Mouse (Mus musculus) erythroblast, embryonic 14.5 days (primary cell): ENCODE data around the gene A630023A22Rik. TPM values are rescaled to one million over a fixed set of nuclear protein-coding genes. Genes with fewer than 3 reads are reported as not detected.

Experiments
- H3K27me3 ChIP-seq: 2 replicates; pipeline ENCODE4 v1.6.1; 2012; ENCODE audit warnings: inconsistent platforms; ENCODE audit not compliant: control insufficient read depth
- H3K36me3 ChIP-seq: 2 replicates; pipeline ENCODE4 v1.6.1; 2012; ENCODE audit warnings: mild to moderate bottlenecking, inconsistent platforms; ENCODE audit not compliant: control insufficient read depth
- H3K4me1 ChIP-seq: 2 replicates; pipeline ENCODE4 v1.6.1; 2012; ENCODE audit warnings: inconsistent platforms; ENCODE audit not compliant: control insufficient read depth
- H3K4me3 ChIP-seq: replicated peaks from 2 replicates; pipeline ENCODE3; 2012; ENCODE audit warnings: moderate library complexity, mild to moderate bottlenecking, inconsistent platforms
- H3K9me3 ChIP-seq: 2 replicates; pipeline ENCODE4 v1.6.1; 2012; ENCODE audit warnings: low read length, inconsistent platforms, mixed read lengths; ENCODE audit not compliant: control insufficient read depth
- GATA1 ChIP-seq: IDR thresholded peaks from 2 replicates; pipeline ENCODE4 v1.6.1; 2012; ENCODE audit warnings: low read length, inconsistent platforms, mixed read lengths
- TAL1 ChIP-seq: IDR thresholded peaks from 3 replicates; pipeline ENCODE4 v1.6.1; 2012; ENCODE audit warnings: low read length, inconsistent platforms, mixed read lengths
- polyA plus RNA-seq: library from polyadenylated mRNA; stranded (reverse); fragments of >175 nt; gene quantifications from 2 replicates; pipeline ENCODE4 v1.2.3, GENCODE M21; 2012

A630023A22Rik gene
- polyA plus RNA-seq, 1 experiment = not detected

DNA sequence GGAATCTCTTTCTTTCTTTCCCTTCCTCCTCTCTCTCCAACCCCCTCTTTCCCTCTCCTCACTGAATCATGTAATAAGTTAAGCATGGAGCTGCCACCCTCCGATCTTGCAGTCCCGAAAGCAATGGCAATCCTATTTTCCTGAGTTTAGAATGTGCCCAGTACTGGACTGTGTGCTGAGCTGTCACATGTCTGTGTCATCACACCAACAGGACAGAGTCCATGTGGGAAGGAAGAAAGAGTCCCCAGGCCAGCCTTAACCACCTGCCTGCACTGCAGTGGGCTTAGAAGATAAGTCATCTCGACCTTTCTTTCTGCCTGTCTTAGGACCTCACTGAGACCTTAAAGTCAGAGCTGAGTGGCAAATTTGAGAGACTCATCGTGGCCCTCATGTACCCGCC is 11.1 kb downstream of the A630023A22Rik start:
- Histone ChIP-seq H3K27me3 (no peaks in the 10 kb centered on the region), H3K36me3 (no peaks in the 10 kb centered on the region), H3K4me1 (no peaks in the 10 kb centered on the region), H3K4me3 (no peak overlapping the region), H3K9me3 (no peaks in the 10 kb centered on the region)
- TF ChIP-seq TAL1 (no peak), GATA1 (no peak)

GRCm38 (mm10) chr14:34089796-34090195 is 12.8 kb downstream of the A630023A22Rik start:
- Histone ChIP-seq H3K4me1 (no peaks in the 10 kb centered on the region), H3K4me3 (no peak overlapping the region), H3K27me3 (no peaks in the 10 kb centered on the region), H3K36me3 (no peaks in the 10 kb centered on the region), H3K9me3 (no peaks in the 10 kb centered on the region)
- no peak for TF ChIP-seq TAL1
- no peak for TF ChIP-seq GATA1

- no peaks in the 10 kb centered on the region for H3K27me3 ChIP-seq
- H3K9me3 ChIP-seq = no peaks in the 10 kb centered on the region
Observed at GRCm38 (mm10) chr14:34087856-34088398, 14.6 kb downstream of the A630023A22Rik start.

GRCm38 (mm10) chr14:34086806-34087205 is 15.7 kb downstream of the A630023A22Rik start:
- TF ChIP-seq GATA1 = no peak
- TF ChIP-seq TAL1 = no peak
- H3K9me3 ChIP-seq = no peaks in the 10 kb centered on the region

More at GRCm38 (mm10) chr14:34087856-34088398, 14.6 kb downstream of the A630023A22Rik start:
- no peaks in the 10 kb centered on the region for H3K4me1 ChIP-seq
- no peaks in the 10 kb centered on the region for H3K36me3 ChIP-seq
- no peak for TF ChIP-seq TAL1
- TF ChIP-seq GATA1 = no peak
- no peak overlapping the region for H3K4me3 ChIP-seq

GRCm38 (mm10) chr14:34085731-34086130 is 16.8 kb downstream of the A630023A22Rik start, which contains the start of gene Anxa8:
TSS of gene Anxa8 (plus strand) at chr14:34085981.
- no peak within 1 kb of the TSS for H3K4me3 ChIP-seq
- H3K36me3 ChIP-seq = no peaks in the 10 kb centered on the region
- TF ChIP-seq TAL1 (no peak), GATA1 (no peak)
- no peaks in the 10 kb centered on the region for H3K4me1 ChIP-seq
- no peaks in the 10 kb centered on the region for H3K27me3 ChIP-seq
- no peaks in the 10 kb centered on the region for H3K9me3 ChIP-seq

More at GRCm38 (mm10) chr14:34086806-34087205, 15.7 kb downstream of the A630023A22Rik start:
- H3K4me3 ChIP-seq = no peak overlapping the region
- no peaks in the 10 kb centered on the region for H3K36me3 ChIP-seq
- H3K4me1 ChIP-seq = no peaks in the 10 kb centered on the region
- H3K27me3 ChIP-seq = no peaks in the 10 kb centered on the region

GRCm38 (mm10) chr14:34080321-34080997 is 22.1 kb downstream of the A630023A22Rik start:
- H3K9me3 ChIP-seq = no peaks in the 10 kb centered on the region
- no peaks in the 10 kb centered on the region for H3K36me3 ChIP-seq
- no peaks in the 10 kb centered on the region for H3K4me1 ChIP-seq
- no peak for TF ChIP-seq TAL1
- no peak for TF ChIP-seq GATA1
- no peak overlapping the region for H3K4me3 ChIP-seq
- no peaks in the 10 kb centered on the region for H3K27me3 ChIP-seq

DNA sequence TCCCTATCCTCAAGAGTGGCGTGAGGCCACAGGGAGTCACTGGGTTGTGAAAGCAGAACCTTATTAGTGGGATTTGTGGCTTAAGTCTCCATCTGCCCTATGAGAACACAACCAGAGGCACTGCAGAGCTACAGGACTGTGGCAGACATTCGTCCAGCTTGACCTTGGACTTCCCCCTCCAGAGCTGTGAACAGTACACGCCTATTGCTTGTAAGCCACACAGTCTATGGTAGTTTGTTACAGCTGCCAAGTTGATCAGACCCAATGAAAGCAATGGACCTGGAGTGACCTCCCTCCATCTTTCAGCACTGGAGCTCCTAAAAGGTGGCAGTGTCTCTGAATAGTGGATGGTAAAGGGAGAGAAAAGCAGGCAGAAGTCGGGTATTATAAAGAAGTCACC is 24.3 kb downstream of the A630023A22Rik start:
- H3K4me1 ChIP-seq = no peaks in the 10 kb centered on the region
- H3K27me3 ChIP-seq = no peaks in the 10 kb centered on the region
- H3K4me3 ChIP-seq = no peak overlapping the region
- no peaks in the 10 kb centered on the region for H3K36me3 ChIP-seq
- no peaks in the 10 kb centered on the region for H3K9me3 ChIP-seq
- TF ChIP-seq GATA1 (no peak), TAL1 (no peak)

- TF ChIP-seq TAL1 (no peak), GATA1 (no peak)
- Histone ChIP-seq H3K27me3 (no peaks in the 10 kb centered on the region), H3K4me3 (no peak overlapping the region), H3K36me3 (no peaks in the 10 kb centered on the region), H3K4me1 (no peaks in the 10 kb centered on the region), H3K9me3 (no peaks in the 10 kb centered on the region)
Observed at GRCm38 (mm10) chr14:34077222-34077621, 25.3 kb downstream of the A630023A22Rik start.

GRCm38 (mm10) chr14:34075346-34075745 is 27.2 kb downstream of the A630023A22Rik start:
- H3K4me1 ChIP-seq = no peaks in the 10 kb centered on the region
- no peaks in the 10 kb centered on the region for H3K36me3 ChIP-seq
- H3K9me3 ChIP-seq = no peaks in the 10 kb centered on the region
- H3K27me3 ChIP-seq = no peaks in the 10 kb centered on the region
- H3K4me3 ChIP-seq = no peak overlapping the region
- no peak for TF ChIP-seq TAL1
- no peak for TF ChIP-seq GATA1

DNA sequence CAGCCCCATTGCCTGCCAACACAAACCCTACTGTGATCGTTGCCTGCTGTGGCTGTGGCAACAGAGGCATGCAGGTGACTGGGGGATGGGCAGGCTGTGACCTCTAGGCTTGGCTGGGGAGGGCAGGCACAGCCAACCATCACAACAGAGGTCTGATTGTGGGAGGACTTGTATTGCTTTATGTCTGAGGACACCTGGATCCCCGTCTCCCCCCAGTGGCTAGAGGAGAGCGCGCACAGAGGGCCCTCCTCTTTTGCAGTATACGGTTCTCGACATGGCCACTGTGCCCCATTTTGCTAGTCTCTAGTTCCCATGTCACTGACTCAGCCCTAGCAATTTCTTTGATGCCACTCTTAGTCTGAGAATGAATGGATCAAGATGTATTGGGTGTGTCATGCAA is 30.9 kb downstream of the A630023A22Rik start:
- no peaks in the 10 kb centered on the region for H3K9me3 ChIP-seq
- H3K27me3 ChIP-seq = no peaks in the 10 kb centered on the region
- H3K36me3 ChIP-seq = no peaks in the 10 kb centered on the region
- H3K4me3 ChIP-seq = no peak overlapping the region
- no peak for TF ChIP-seq TAL1
- no peak for TF ChIP-seq GATA1
- no peaks in the 10 kb centered on the region for H3K4me1 ChIP-seq
